Mouse (Mus musculus) liver, postnatal 0 days (tissue): ENCODE measurements around the gene Fras1.

ENCODE experiments used
- CTCF ChIP-seq: sonication (generic); IDR thresholded peaks from 2 replicates; pipeline ENCODE4 v1.5.1; 2016; ENCODE audit warnings: antibody characterized with exemption, low read depth
- EP300 ChIP-seq: IDR thresholded peaks from 2 replicates; pipeline ENCODE4 v1.6.1; 2016; ENCODE audit warnings: antibody characterized with exemption, low read depth, mild to moderate bottlenecking

- no peak for TF ChIP-seq CTCF
- TF ChIP-seq EP300 = no peak
Measured at GRCm38 (mm10) chr5:96804813-96805212, 431.1 kb downstream of the Fras1 start.
